Mouse (Mus musculus) midbrain, embryonic 14.5 days (tissue): ENCODE results near the gene Zfp451. TPM values are rescaled to one million over a fixed set of nuclear protein-coding genes. Genes with fewer than 3 reads are reported as not detected.

Source experiments
- ATAC-seq: fragments of 200-750 bp; cut with Nextera tagmentation; 2 replicates; pipeline ENCODE4 v1.8.0; 2017; ENCODE audit warnings: moderate number of reproducible peaks, moderate library complexity; ENCODE audit not compliant: low FRiP score, low TSS enrichment
- DNase-seq: peaks from one replicate; pipeline ENCODE4 v3.0.0-alpha.2; 2015
- H3K27ac ChIP-seq: fragments of 300-500 bp; sonication (generic); replicated peaks from 2 replicates; pipeline ENCODE4 v1.5.1; 2014; ENCODE audit warnings: mild to moderate bottlenecking, low read depth, low read length, moderate library complexity
- H3K27me3 ChIP-seq: fragments of 300-500 bp; sonication (generic); 2 replicates; pipeline ENCODE4 v1.6.1; 2014; ENCODE audit warnings: low read length, control low read depth, mixed read lengths; ENCODE audit not compliant: control insufficient read depth, insufficient read depth
- H3K36me3 ChIP-seq: fragments of 300-500 bp; sonication (generic); 2 replicates; pipeline ENCODE4 v1.6.1; 2014; ENCODE audit warnings: low read length, control low read depth; ENCODE audit not compliant: control insufficient read depth, insufficient read depth
- H3K4me1 ChIP-seq: fragments of 300-500 bp; sonication (generic); 2 replicates; pipeline ENCODE4 v1.6.1; 2014; ENCODE audit warnings: mild to moderate bottlenecking, antibody characterized with exemption, low read length, control low read depth; ENCODE audit not compliant: control insufficient read depth, insufficient read depth
- H3K4me2 ChIP-seq: fragments of 300-500 bp; sonication (generic); 2 replicates; pipeline ENCODE4 v1.6.1; 2014; ENCODE audit warnings: mild to moderate bottlenecking, low read length, moderate library complexity
- H3K4me3 ChIP-seq: fragments of 300-500 bp; sonication (generic); replicated peaks from 2 replicates; pipeline ENCODE4 v1.5.1; 2014; ENCODE audit warnings: low read depth, low read length
- H3K9ac ChIP-seq: fragments of 300-500 bp; sonication (generic); replicated peaks from 2 replicates; pipeline ENCODE4 v1.6.1; 2014; ENCODE audit warnings: mild to moderate bottlenecking, low read length, moderate library complexity
- H3K9me3 ChIP-seq: fragments of 300-500 bp; sonication (generic); 2 replicates; pipeline ENCODE4 v1.6.1; 2016; ENCODE audit warnings: low read length, control low read depth, mixed read lengths; ENCODE audit not compliant: control insufficient read depth
- WGBS: fragments of 180-500 bp; shearing (Covaris S2); extraction: QIAGEN DNeasy Blood & Tissue Kit; methylation state at CpG from one replicate; pipeline ENCODE4 v1.1.7; 2014; 5-methylcytosine and 5-hydroxymethylcytosine counted together
- polyA plus RNA-seq: library from polyadenylated mRNA; unstranded; fragments of >200 nt; fragmentation: Nextera tagmentation; extraction: Ambion mirVana; gene quantifications from 2 replicates; pipeline ENCODE4 v1.2.1, GENCODE M21; 2014

Zfp451 gene
- polyA plus RNA-seq, 1 experiment from 2014 or later = 70.6 TPM

DNA sequence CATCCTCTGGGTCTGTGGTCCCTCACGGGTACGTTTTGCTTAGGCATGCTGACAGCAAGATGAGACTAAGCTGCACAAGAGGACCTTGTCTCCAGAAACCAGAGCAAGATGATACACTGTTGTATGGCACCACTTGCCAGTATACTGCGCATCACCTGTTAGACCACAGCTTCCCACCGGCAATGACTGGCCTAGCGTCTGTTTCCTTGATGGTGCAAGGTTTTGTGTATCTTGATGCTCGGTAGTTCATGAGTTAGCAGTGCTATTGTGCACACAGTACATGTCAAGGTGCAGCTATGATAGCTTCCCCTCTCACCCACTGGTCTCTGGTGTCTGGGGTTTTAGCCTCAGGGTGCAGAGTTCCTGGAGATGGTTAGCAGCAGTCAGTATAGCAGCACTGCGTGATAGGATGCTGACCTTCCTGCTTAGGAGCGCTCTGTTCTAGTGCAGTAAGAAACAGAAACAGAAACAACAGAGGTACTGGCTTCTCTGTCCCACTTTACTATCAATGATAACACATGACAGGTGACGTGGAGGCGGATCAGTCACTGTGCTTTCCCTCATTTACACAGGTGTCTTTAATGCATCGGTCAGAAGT, 75.6 kb downstream of the Zfp451 start:
- H3K9ac ChIP-seq = no peak overlapping the region
- no peak overlapping the region for H3K4me2 ChIP-seq
- no peaks in the 10 kb centered on the region for H3K9me3 ChIP-seq
- WGBS = 91% methylated on average over 11 of the region's 11 CpGs
- no peak overlapping the region for H3K27ac ChIP-seq
- no peaks in the 10 kb centered on the region for H3K27me3 ChIP-seq
- DNase-seq (no peak), ATAC-seq (no peak)
- no peak overlapping the region for H3K4me3 ChIP-seq
- peaks cover 67% of the 10 kb centered on the region for H3K36me3 ChIP-seq
- H3K4me1 ChIP-seq = no peaks in the 10 kb centered on the region

GRCm38 (mm10) chr1:33738281-33738680, 76.1 kb downstream of the Zfp451 start:
- ATAC-seq (no peak), DNase-seq (no peak)
- Histone ChIP-seq H3K4me2 (no peak overlapping the region), H3K9me3 (no peaks in the 10 kb centered on the region), H3K27me3 (no peaks in the 10 kb centered on the region), H3K4me1 (no peaks in the 10 kb centered on the region), H3K4me3 (no peak overlapping the region), H3K36me3 (peaks cover 68% of the 10 kb centered on the region), H3K9ac (no peak overlapping the region), H3K27ac (no peak overlapping the region)
- WGBS = 93% methylated on average over 11 of the region's 11 CpGs

DNA sequence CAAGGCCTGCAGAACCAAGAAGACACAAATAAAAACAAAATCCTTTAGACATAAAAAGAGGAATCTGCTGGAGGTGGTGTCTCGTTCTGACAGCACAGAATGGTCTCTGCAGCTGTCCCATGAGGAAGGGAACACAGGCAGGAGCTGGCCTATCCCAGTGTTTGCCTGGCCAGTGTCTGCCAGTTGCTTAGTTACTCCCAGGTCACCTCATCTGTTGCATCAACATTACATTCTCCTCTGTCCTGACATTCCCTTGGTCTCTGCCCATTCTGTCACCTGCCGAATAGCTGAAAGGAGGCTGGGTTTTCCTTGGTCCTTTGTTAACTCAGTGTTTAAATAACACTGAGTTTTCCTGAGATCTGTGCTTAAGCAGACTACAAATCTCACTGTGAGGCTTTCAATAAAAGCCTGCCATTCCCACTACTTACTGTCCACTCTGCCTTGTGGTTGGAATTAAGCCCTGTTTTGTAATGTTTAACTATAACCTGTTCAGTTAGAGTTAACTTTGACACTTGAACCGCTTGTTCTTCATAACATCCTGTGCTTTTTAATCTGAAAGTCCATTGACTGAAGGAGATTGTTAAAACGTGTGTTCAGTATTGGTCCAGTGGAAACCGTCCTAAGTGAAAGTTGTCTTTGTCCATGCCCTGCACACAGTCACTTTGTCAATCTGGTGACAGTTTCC, 80.3 kb downstream of the Zfp451 start:
- H3K27me3 ChIP-seq = no peaks in the 10 kb centered on the region
- WGBS = 77% methylated on average over 5 of the region's 5 CpGs
- H3K4me2 ChIP-seq = no peak overlapping the region
- H3K9me3 ChIP-seq = no peaks in the 10 kb centered on the region
- DNase-seq (no peak), ATAC-seq (no peak)
- H3K4me3 ChIP-seq = no peak overlapping the region
- H3K27ac ChIP-seq = no peak overlapping the region
- H3K4me1 ChIP-seq = no peaks in the 10 kb centered on the region
- no peak overlapping the region for H3K9ac ChIP-seq
- peaks cover 79% of the 10 kb centered on the region for H3K36me3 ChIP-seq

GRCm38 (mm10) chr1:33733044-33733443, 81.4 kb downstream of the Zfp451 start:
- peaks cover 77% of the 10 kb centered on the region for H3K36me3 ChIP-seq
- no peak overlapping the region for H3K4me3 ChIP-seq
- H3K9ac ChIP-seq = no peak overlapping the region
- DNase-seq (no peak), ATAC-seq (0 out of 2 replicates have a peak, but pooled peaks have one; percentile 31)
- H3K9me3 ChIP-seq = no peaks in the 10 kb centered on the region
- no peaks in the 10 kb centered on the region for H3K4me1 ChIP-seq
- WGBS = 93% methylated on average over 9 of the region's 9 CpGs
- no peak overlapping the region for H3K4me2 ChIP-seq
- H3K27me3 ChIP-seq = no peaks in the 10 kb centered on the region
- no peak overlapping the region for H3K27ac ChIP-seq

- Histone ChIP-seq H3K9me3 (no peaks in the 10 kb centered on the region), H3K4me3 (no peak overlapping the region), H3K4me2 (no peak overlapping the region), H3K27ac (no peak overlapping the region), H3K27me3 (no peaks in the 10 kb centered on the region), H3K36me3 (peaks cover 58% of the 10 kb centered on the region), H3K9ac (no peak overlapping the region), H3K4me1 (peaks cover 10% of the 10 kb centered on the region)
- ATAC-seq (no peak), DNase-seq (no peak)
- 97% methylated on average over 5 of the region's 5 CpGs for WGBS
These were observed 89.3 kb downstream of the Zfp451 start for GRCm38 (mm10) chr1:33725086-33725485.

GRCm38 (mm10) chr1:33724516-33724915, 89.9 kb downstream of the Zfp451 start:
- Histone ChIP-seq H3K9ac (no peak overlapping the region), H3K36me3 (peaks cover 53% of the 10 kb centered on the region), H3K4me3 (no peak overlapping the region), H3K4me2 (no peak overlapping the region), H3K27me3 (no peaks in the 10 kb centered on the region), H3K9me3 (no peaks in the 10 kb centered on the region), H3K27ac (no peak overlapping the region), H3K4me1 (peaks cover 11% of the 10 kb centered on the region)
- WGBS = 96% methylated on average over 6 of the region's 6 CpGs
- DNase-seq = no peak
- no peak for ATAC-seq

DNA sequence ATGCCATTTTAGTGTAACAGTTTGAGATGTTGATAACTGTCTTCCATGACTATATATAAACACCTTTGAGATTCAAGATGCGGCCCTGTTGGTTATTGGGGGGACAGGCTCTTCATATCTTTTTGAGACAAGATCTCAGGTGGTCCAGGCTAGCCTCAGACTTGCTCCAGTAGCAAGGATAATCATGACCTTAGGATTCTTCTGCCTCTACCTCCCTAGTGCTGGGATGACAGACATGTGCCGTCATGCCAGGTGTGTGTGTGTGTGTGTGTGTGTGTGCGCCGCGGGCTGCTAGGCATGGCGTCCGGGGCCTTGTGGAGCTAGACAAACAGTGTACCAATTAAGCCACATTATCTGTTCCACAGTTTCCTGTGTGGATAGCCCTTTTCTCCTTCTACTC, 93.4 kb downstream of the Zfp451 start:
- Histone ChIP-seq H3K4me1 (peaks cover 13% of the 10 kb centered on the region), H3K4me3 (peak overlapping the region; percentile 83; the same call in 1 of the 2 replicates), H3K4me2 (peak overlapping the region; percentile 61), H3K9ac (no peak overlapping the region; the same call in 1 of the 2 replicates), H3K36me3 (peaks cover 28% of the 10 kb centered on the region), H3K9me3 (no peaks in the 10 kb centered on the region), H3K27ac (no peak overlapping the region), H3K27me3 (no peaks in the 10 kb centered on the region)
- WGBS = 80% methylated on average over 7 of the region's 7 CpGs
- ATAC-seq = no peak
- no peak for DNase-seq

DNA sequence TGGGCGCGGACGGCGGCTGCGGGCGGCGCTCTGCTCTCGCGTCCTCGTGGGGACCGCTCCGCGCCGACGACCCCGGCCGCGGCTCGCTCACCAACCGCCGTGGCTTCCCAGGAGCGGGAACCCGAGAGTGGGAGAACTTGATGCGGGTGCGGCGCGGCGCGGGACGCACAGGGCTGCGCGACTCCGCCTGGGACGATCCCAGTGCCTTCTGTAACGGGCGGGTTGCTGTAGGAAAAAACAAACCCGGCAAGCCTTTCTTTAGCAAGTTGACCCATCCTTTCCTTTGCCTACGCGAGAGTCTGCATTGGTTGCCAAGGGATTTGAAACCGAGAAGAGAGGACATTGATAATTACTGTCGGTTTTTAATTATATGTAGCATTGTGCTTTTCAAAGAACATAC, 94.2 kb downstream of the Zfp451 start:
- H3K9me3 ChIP-seq = no peaks in the 10 kb centered on the region
- H3K4me1 ChIP-seq = peaks cover 13% of the 10 kb centered on the region
- H3K4me3 ChIP-seq = peak overlapping the region; percentile 83
- ATAC-seq (peak; percentile 63), DNase-seq (no peak)
- H3K27ac ChIP-seq = peak overlapping the region; percentile 94
- peaks cover 20% of the 10 kb centered on the region for H3K36me3 ChIP-seq
- peak overlapping the region; percentile 86 for H3K9ac ChIP-seq
- H3K4me2 ChIP-seq = peak overlapping the region; percentile 61
- WGBS = under 1% methylated on average over 41 of the region's 41 CpGs
- no peaks in the 10 kb centered on the region for H3K27me3 ChIP-seq

GRCm38 (mm10) chr1:33719733-33720225, 94.6 kb downstream of the Zfp451 start, which contains the start of gene Rab23:
Gene Rab23 (plus strand): TSS chr1:33719887.
- WGBS = under 1% methylated on average over 54 of the region's 54 CpGs

More at GRCm38 (mm10) chr1:33719733-33720225, 94.6 kb downstream of the Zfp451 start, which contains the start of gene Rab23:
- DNase-seq = peak; percentile 95
- H3K27ac ChIP-seq = peak within 1 kb of the TSS; percentile 94
- peak within 1 kb of the TSS; percentile 83 for H3K4me3 ChIP-seq
- no peaks in the 10 kb centered on the region for H3K27me3 ChIP-seq
- H3K9me3 ChIP-seq = no peaks in the 10 kb centered on the region
- peak within 1 kb of the TSS; percentile 61 for H3K4me2 ChIP-seq
- peaks cover 15% of the 10 kb centered on the region for H3K36me3 ChIP-seq
- H3K9ac ChIP-seq = peak within 1 kb of the TSS; percentile 86
- H3K4me1 ChIP-seq = peaks cover 16% of the 10 kb centered on the region
- ATAC-seq = peak; percentile 96
